Mouse (Mus musculus) CH12.LX (cell line): ENCODE results near the gene Irf2.

ENCODE experiments used
- CHD2 ChIP-seq: IDR thresholded peaks from 2 replicates; pipeline ENCODE4 v1.6.1; 2011; ENCODE audit warnings: low read length, improper control_type of control experiment
- CTCF ChIP-seq, 2 experiments: IDR thresholded peaks in 1 of 2; conservative IDR thresholded peaks in 1 of 2; 2 replicates each; pipeline ENCODE4 v1.5.1; 2011 to 2012; ENCODE audit warnings: low read depth in 2 of 2, low read length in 2 of 2, improper control_type of control experiment in 1 of 2, inconsistent platforms in 1 of 2, mild to moderate bottlenecking in 1 of 2, moderate library complexity in 1 of 2
- E2F4 ChIP-seq: IDR thresholded peaks from 2 replicates; pipeline ENCODE4 v1.6.1; 2011; ENCODE audit warnings: low read depth, low read length, improper control_type of control experiment; ENCODE audit not compliant: insufficient replicate concordance
- EP300 ChIP-seq: IDR thresholded peaks from 2 replicates; pipeline ENCODE4 v1.6.1; 2011; ENCODE audit warnings: low read length, improper control_type of control experiment
- GABPA ChIP-seq: IDR thresholded peaks from 2 replicates; pipeline ENCODE4 v1.6.1; 2012; ENCODE audit warnings: low read depth, low read length, improper control_type of control experiment, inconsistent platforms; ENCODE audit not compliant: insufficient replicate concordance
- MAX ChIP-seq: IDR thresholded peaks from 2 replicates; pipeline ENCODE4 v1.6.1; 2011; ENCODE audit warnings: low read length, improper control_type of control experiment
- NELFE ChIP-seq: IDR thresholded peaks from 2 replicates; pipeline ENCODE4 v1.6.1; 2011; ENCODE audit warnings: low read depth, low read length, improper control_type of control experiment
- NRF1 ChIP-seq: IDR thresholded peaks from 2 replicates; pipeline ENCODE4 v1.6.1; 2014; ENCODE audit warnings: low read depth, mild to moderate bottlenecking, inconsistent platforms, low read length, improper control_type of control experiment, moderate library complexity
- POLR2A ChIP-seq: IDR thresholded peaks from 2 replicates; pipeline ENCODE4 v1.6.1; 2011; ENCODE audit warnings: low read depth, mild to moderate bottlenecking, improper control_type of control experiment, low read length
- RCOR1 ChIP-seq: conservative IDR thresholded peaks from 2 replicates; pipeline ENCODE4 v1.6.1; 2012; ENCODE audit warnings: low read depth, mild to moderate bottlenecking, inconsistent platforms, low read length, improper control_type of control experiment
- USF2 ChIP-seq: conservative IDR thresholded peaks from 2 replicates; pipeline ENCODE4 v1.6.1; 2011; ENCODE audit warnings: low read depth, low read length, improper control_type of control experiment
- ZNF384 ChIP-seq: IDR thresholded peaks from 2 replicates; pipeline ENCODE4 v1.6.1; 2012; ENCODE audit warnings: low read depth, low read length, improper control_type of control experiment, inconsistent platforms

GRCm38 (mm10) chr8:46717170-46717569, 22.4 kb upstream of the Irf2 start:
- TF ChIP-seq USF2: no peak
- TF ChIP-seq GABPA: no peak
- no peak for TF ChIP-seq CTCF (conservative IDR thresholded peaks at IDR 0.05 in 1 of 2, IDR thresholded peaks at IDR 0.05 in 1 of 2; ENCODE audit: low read depth in 2 of 2, low read length in 2 of 2)
- TF ChIP-seq NRF1: no peak
- TF ChIP-seq EP300: no peak
- no peak for TF ChIP-seq CHD2
- TF ChIP-seq POLR2A: no peak
- no peak for TF ChIP-seq RCOR1
- TF ChIP-seq E2F4: no peak
- TF ChIP-seq NELFE: no peak
- TF ChIP-seq MAX: no peak
- no peak for TF ChIP-seq ZNF384
